Mouse (Mus musculus): Measurements from ENCODE around the gene H2-Ab1.
A peak's percentile ranks its signal among the peaks of the same experiment; 100 is the strongest.

H2-Ab1 gene

DNA sequence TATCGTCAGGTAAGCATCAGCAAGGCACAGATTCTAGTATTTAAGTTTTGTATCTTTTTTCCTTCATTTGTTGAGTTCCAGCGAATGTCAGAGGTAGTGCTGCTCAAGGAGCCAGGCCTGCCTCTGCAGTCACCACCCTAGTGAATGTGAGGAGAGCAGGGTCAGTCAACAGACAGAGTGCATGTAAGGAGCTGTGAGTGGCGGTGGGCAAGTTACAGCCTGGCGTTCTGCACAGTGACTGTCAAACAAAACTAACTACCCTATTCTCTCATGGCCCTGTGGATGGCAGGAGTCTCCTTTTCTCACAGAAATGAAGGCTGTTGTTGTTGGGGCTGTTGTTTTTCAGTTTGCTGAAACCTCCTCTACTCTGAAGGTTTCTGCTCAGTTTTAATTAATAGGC is 27.9 kb downstream of the H2-Ab1 start:
- no peak for DNase-seq (ENCODE audit: low read depth, low spot score)

DNA sequence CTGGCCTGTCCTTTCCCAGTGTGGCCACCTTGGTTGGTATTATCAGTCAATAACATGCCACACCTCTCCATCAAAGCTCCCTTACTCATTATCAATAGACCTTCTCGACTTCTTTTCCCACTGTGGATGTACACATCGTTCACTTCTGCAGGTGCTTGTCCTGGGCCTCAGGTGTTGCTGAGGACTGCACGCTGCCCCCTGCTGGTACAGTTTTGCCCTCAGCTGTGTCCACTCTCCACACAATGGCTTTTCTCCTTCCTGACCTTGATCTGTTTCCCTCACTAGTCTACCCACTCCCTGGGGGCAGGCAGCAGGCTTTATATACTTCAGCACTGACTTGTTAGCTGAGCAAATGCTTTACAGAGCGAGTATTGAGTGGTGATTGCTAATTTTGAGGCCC is 28.4 kb downstream of the H2-Ab1 start:
- no peak for DNase-seq (ENCODE audit: low read depth, low spot score)

DNA sequence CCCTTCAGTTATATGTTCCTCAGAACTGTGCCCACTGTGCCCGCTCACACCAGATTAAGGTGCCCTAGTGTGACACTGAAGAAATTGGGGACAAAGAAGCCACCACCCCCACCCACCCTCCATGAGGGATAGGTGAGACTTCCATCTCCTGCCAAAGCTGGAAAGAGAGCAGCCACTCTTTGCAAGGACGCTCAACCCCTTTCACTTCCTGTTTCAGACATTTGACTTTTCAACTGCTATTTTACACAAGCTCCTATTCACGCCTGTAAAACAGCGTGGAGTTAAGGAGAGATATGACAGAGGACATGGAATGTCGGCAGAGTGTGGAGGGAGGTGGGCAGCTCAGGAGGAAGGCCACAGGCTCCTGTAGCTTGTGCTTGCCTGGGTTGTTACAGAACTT is 29.0 kb downstream of the H2-Ab1 start:
- no peak for DNase-seq (ENCODE audit: low read depth, low spot score)

DNA sequence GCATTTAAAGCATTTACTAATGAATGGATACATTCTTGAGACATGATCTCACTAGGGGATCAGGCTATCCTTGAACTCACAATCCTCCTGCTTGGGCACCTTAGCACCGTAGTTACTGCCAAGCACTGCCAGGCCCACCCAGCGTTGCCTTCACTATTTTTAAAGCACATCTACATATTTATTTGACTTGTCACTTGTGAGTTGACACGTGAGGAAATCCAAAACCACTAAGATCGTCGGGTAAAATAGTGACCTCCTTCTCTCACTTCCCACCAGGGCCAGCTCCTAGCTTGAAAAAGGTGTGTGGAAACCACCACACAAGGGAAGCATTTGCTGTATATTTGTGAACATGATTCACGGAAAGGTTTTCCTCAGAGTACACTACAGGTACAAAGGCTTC is 29.5 kb downstream of the H2-Ab1 start:
- no peak for DNase-seq (ENCODE audit: low read depth, low spot score)

GRCm38 (mm10) chr17:34287648-34288047 is 30.2 kb downstream of the H2-Ab1 start, which contains the start of gene H2-Aa:
Gene H2-Aa (minus strand): TSS chr17:34287823.
- peak; percentile 68 for DNase-seq (ENCODE audit: low read depth, low spot score)

- no peak for DNase-seq (ENCODE audit: low read depth, low spot score)
These were observed 30.6 kb downstream of the H2-Ab1 start for GRCm38 (mm10) chr17:34288131-34288530.

- peak; percentile 82 for DNase-seq (ENCODE audit: low read depth, low spot score)
These were observed 34.1 kb downstream of the H2-Ab1 start for GRCm38 (mm10) chr17:34291609-34292008.

GRCm38 (mm10) chr17:34292570-34292969 is 35.1 kb downstream of the H2-Ab1 start:
- DNase-seq (ENCODE audit: low read depth, low spot score): no peak

GRCm38 (mm10) chr17:34293533-34293932 is 36.0 kb downstream of the H2-Ab1 start:
- no peak for DNase-seq (ENCODE audit: low read depth, low spot score)

DNA sequence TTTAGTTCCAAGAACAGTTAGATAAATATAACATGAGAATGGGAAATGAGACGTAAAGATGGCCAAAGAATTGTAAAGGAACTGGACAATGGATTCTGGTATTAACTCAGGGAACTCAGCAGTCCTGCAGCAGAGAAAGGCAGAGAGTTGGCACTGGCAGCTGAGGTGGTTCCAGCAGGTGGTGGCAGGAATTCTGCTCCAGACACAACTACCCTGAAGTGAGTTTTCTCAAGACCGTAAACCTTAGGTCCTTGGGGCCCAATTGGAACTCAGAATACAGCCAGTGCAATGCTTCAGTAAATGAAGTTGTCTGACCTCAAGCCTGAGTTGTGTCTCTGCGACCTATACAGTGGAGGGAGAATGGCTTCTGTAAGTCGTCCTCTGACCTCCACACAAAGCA is 36.8 kb downstream of the H2-Ab1 start:
- DNase-seq (ENCODE audit: low read depth, low spot score): no peak

DNA sequence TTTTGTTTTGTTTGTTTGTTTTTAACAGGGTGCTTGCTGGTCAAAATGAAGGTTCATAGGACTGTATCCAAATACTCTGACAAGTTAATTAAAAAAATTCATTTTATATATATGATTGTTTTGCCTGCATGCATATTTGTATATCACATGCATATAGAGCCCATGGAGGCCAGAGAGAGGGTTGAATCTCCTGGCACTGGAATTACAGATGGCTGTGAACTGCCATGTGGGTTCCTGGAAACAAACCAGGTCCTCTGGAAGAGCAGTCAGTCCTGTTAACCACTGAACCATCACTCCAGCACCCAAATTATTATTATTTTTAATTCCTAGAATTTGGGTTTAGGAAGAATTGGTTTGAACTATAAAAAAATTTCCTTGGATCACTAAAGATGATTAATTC is 37.8 kb downstream of the H2-Ab1 start:
- no peak for DNase-seq (ENCODE audit: low read depth, low spot score)

GRCm38 (mm10) chr17:34295891-34296794 is 38.7 kb downstream of the H2-Ab1 start:
- peak; percentile 64 for DNase-seq (ENCODE audit: low read depth, low spot score)

GRCm38 (mm10) chr17:34299356-34299755 is 41.9 kb downstream of the H2-Ab1 start:
- peak; percentile 60 for DNase-seq (ENCODE audit: low read depth, low spot score)

DNA sequence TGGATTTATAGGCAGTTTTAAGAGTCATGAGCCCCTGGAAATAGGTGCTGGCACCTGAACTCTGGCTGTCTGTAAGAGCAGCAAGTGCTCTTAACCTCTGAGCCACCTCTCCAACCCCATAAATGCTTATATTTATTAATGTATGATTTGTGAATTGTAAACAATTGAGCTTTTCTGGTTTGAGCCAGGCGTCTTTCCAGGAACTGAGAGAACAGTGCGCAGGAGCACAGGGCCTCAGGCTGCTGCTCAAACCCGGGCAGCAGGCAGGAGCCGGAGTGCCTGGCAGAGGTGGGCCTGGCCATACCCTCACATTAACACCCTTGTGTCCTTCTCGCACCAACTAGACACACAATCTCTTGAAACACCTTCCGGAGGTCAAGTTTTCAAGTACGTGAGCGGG is 42.6 kb downstream of the H2-Ab1 start:
- no peak for DNase-seq (ENCODE audit: low read depth, low spot score)

GRCm38 (mm10) chr17:34300691-34301566 is 43.4 kb downstream of the H2-Ab1 start:
- DNase-seq (ENCODE audit: low read depth, low spot score): no peak

DNA sequence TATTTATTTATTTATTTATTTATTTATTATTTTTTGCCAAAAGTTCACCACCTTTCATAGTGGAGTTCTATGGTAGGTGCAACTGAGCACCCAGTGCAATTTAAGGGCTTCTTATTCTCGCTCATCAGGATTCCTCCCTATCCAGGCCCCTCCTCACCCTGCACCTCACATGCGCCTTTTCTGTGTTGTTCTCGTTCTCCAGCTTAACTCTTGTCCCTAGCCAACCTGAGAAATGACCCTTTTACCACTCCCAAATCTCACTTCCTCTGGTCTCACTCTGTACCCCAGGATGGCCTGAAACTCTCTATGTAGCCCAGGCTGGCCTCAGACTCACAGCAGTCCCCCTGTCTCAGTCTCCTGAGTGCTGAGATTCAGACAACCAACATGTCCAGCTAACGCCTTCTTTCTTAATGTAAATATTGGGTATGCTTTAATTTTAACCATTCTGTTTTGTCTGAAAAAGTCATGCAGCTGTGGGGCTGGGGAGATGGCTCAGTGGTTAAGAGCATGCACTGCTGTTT is 44.2 kb downstream of the H2-Ab1 start:
- no peak for DNase-seq (ENCODE audit: low read depth, low spot score)

DNA sequence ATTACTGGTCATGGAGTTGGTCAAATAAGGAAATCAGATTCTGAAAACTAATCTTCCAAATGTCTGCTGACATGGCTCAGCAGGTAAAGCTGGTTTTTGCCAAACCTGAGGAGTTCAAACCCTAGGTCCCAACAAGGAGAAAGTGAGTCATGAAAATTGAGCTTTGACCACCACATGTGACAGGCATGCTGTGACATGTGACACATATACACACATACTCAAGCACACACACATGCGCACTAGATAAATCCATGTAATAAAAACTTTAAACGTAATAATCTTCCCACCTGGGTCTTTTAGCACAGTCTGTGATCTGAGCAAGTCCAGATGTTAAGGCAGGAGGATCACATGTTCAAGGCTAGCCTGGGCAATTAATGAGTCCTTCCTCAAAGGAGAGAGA is 46.3 kb downstream of the H2-Ab1 start:
- DNase-seq (ENCODE audit: low read depth, low spot score): no peak

DNA sequence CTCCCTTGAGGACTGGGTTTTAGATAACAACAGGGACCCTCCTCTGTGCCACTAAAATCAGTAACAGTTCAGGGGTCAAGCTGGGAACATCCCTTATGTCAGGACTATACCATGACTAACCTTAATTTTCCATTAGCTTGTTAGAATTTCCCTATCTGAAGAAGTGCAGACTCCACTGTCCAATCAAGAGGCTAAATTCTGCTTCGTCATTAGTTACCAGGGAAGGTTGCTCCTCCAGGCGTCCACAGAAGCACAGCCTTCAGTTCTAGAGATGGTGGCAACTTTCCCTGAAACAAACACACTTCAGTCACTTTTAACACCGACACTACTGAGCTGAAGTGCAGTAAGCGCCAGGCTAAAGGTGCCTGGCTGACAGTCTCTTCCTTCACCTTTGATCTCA is 47.3 kb downstream of the H2-Ab1 start:
- DNase-seq (ENCODE audit: low read depth, low spot score): peak; percentile 61

DNA sequence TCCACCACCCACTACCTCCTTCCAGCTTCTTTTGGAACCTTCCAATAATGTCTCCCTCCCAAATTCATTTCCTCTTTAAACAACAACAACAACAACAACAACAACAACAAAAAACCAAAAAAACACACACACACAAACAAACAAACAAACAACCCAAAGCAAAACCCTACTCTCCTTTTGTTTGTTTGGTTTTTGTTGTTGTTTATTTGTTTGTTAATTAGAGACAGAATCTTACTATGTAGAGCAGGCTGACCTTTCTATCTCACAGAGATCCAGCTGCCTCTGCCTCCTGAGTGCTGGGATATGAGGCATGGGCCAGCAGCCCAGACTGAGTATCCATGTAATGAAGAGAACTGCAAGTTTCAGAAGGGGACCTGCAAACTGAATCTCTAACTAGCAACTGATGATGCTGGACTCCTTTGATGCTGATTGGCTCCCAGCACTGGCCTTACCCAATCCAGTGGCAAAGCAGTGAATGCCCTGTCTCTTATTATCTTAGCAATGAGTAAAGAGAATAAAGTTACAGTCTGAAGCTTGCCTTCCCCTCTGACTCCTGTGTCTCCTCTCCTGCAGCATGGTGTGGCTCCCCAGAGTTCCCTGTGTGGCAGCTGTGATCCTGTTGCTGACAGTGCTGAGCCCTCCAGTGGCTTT is 48.0 kb downstream of the H2-Ab1 start, which contains the start of gene H2-Eb1:
H2-Eb1 (plus strand) TSS at position 488 of the 651 bp plus-strand sequence.
- DNase-seq (ENCODE audit: low read depth, low spot score): peak; percentile 79

DNA sequence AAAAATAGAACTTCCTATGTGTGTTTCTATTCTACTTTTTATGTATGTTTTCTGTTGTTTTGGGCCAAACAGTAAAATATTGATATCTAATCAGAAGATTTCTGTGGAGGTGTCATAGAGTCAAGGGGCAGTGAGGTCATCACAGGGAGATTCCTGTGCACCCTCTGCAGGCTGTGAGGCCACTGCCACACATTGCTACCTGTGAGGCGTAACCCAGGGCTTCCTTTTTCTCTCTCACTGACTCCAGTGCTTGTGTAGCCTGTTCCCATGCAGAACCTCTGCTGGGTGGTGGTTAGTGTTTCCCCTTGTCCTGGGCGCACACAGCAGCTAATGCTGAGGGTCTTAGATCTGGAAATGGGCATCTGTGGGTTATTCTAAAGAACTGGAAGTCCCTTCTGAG is 48.9 kb downstream of the H2-Ab1 start:
- DNase-seq (ENCODE audit: low read depth, low spot score): no peak

DNA sequence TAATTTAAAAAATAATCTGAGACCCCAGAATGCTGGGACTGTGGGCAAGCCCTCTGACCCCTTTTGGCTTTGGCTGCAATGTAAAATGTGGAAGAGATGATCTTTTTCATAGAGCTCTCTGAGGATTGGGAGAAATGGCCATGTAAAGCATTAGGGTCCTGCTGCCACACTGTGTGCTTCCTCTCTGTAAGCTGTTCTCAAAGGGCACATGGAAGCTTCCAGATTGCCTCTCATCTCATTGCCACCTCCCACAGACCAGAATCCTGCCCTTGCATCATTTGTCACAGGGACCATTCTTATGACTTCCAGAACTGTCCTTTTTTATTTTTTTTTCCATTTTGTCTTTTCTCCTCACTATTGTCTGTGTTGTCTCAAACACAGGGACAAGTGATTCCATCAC is 49.7 kb downstream of the H2-Ab1 start:
- DNase-seq (ENCODE audit: low read depth, low spot score): no peak

DNA sequence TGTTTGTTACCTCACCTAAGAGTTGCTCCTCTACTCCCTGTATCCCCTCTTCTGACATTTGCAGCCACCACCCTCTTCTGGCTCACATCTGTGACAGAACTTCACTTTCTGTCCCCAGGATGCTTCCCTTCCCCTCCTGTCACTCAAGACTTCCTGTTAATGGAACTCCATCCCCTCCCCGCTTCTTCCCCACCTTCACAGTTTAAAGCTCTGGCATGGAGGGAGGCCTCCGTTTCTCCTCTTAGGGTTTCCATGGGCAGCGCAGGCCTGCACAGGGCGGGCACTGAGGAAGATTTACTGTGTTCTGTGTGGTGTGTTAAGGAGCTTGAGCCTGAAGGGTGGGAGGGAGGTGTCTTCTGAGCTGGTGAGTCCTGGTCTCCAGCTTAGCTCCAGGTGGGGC is 50.7 kb downstream of the H2-Ab1 start:
- no peak for DNase-seq (ENCODE audit: low read depth, low spot score)
